Mouse (Mus musculus): ENCODE data around the gene Aldoart2.

GRCm38 (mm10) chr12:55573089-55573488, 8.1 kb downstream of the Aldoart2 start:
- TF ChIP-seq POLR2A (IDR thresholded peaks at IDR 0.05; ENCODE audit: low read depth, low read length): no peak
- no peak for TF ChIP-seq CTCF (conservative IDR thresholded peaks at IDR 0.05; ENCODE audit: insufficient read depth, insufficient read length, low read depth, low read length)
